Mouse (Mus musculus): ENCODE results near the gene Sod1.

Gene Sod1

DNA sequence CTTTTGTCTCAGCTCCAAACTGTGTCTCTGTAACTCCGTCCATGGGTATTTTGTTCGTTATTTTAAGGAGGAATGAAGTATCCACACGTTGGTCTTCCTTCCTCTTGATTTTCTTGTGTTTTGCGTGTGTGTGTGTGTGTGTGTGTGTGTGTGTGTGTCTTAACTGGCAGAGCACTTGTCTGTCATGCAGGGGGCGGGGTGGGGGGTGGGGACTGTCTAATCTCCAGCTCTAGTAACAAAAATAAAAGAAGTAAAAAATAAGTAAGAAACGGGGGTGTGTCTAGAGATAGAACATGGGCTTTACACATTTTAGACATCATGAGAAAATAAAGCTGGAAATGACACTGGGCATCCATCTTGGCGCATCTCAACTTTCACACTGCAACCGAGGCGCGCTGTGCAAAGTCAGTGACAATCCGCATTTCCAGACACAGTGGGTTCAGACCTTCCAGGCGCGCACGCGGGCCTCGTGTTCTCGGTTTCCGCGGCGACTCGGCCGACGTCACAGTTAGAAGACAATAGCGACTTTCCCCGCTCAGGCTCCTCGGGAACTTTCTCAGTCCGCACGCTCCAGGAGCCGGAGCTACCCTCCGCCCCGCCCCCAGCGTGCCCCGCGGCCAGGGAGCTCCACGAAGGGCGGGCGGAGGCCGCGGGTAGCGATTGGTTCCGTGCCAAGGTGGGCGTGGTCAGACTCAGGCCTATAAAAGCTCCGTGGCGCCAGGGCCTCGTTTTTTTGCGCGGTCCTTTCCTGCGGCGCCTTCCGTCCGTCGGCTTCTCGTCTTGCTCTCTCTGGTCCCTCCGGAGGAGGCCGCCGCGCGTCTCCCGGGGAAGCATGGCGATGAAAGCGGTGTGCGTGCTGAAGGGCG lies at the start of gene Sod1:
Sod1 (plus strand) TSS at position 729 of the 866 bp plus-strand sequence.
- DNase-seq (ENCODE audit: low spot score), result peak; percentile 99

DNA sequence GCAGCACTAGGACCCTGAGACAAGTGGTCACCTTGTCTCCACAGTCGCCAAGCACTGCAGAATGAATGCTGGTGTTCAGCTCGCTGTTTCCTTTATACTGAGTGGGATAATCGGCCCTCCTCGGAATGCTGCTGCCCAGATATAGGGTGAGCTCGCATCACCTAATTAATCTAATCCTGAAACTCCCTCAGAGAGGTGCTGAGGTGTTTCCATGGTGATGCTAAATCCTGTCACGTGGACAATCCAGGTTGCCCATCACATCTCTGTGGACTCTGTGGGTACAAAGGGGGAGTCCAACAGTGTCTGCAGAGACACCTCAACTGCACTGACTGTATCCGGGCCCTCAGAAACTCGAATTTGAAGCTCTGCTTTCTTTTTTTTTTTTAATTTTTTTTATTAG lies 49.1 kb upstream of the Sod1 start:
- DNase-seq (ENCODE audit: low spot score), result no peak

DNA sequence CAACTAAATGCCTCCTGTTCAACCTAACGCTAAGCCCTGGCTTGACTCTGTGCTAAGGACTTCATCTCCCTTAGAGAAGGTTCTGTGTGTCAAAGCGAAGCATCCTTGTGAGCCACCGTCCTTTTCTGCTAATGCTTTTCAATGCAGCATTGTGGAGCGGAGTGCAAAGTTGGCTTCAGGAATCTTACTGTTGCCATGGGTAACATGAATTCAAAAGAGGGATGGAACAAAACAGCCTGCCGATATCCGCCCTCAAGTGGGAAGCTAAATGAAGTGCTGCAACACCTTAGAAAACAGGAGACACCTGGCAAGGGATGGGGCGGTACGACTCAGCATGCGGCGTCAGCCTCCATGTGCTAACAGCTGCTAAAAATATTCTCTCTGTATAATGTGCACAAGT lies 44.1 kb upstream of the Sod1 start:
- DNase-seq (ENCODE audit: low spot score), result no peak

DNA sequence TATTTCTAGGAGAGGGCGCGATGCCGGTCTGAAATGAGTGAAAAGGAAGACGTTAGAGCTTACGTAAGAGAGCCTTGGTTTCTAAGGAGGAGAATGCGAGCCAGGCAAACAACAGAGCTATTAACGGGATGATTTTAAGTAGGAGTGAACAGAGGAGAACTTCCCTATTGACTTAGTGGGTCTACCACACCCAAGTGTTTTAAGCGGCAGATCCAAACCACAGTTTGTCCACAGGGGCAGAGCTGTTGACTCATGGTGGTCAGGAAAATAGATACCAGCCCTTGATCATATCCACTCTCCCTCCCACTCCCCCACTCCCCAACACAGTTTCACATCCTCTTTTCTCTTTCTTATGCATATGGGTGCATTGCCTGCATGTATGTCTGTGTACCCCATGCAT lies 43.1 kb upstream of the Sod1 start:
- DNase-seq (ENCODE audit: low spot score), result no peak

DNA sequence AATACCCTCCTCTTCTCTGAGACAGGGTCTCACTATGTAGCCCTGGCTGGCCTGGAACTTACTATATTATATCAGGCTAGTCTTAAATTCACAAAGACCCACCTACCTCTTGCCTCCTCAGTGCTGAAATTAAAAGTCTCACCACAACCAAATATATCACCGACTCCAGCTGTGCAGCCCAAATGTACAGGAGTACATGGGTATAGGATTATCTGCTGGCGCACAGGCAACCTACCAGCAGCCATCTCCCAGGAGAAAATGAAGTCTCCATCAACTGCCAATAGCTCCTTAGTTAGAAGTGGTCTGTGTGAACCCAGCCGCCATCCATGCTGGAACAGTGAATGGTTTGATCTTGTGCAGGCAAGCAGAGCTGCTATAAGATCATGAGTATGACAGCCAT lies 42.1 kb upstream of the Sod1 start:
- no peak for DNase-seq (ENCODE audit: low spot score)

DNA sequence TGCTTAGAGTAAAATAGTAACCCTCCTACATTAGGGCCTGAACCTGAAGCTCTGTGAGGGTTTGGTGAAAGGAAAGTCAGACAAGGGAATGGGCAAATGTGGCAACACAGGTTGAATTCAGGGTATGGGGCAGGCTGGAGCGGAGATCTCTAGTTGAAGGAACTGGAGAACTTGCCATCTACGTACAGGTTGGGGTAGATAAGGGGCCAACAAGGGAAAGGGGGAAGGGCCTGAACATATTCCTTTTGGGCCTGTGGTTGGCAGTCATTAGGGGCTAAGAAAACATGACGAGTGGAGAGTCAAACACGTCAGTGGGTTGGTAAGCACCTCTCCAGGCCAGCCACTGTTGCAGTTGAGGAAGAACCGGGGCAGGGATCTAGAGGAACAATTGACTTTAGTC lies 40.7 kb upstream of the Sod1 start:
- no peak for DNase-seq (ENCODE audit: low spot score)

DNA sequence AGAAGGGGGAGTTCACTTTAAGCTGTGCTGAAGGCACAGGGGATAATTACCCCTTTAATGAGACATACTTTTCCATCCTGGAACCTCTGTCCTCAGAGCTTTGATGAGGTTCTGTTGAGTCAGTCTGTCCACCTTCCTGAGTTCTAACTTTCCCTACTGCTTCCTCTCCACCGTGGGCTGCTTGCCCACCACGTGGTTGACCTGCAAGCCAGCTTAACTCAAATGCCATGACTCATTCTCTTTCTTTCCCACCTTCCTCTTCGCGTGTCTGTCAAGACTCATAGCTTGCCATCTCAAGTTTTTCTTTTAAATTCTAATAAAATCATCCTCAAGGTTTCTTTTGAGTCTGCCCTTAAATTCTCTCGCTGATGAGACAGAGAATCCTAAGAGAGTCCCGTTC lies 39.6 kb upstream of the Sod1 start:
- DNase-seq (ENCODE audit: low spot score), result no peak

DNA sequence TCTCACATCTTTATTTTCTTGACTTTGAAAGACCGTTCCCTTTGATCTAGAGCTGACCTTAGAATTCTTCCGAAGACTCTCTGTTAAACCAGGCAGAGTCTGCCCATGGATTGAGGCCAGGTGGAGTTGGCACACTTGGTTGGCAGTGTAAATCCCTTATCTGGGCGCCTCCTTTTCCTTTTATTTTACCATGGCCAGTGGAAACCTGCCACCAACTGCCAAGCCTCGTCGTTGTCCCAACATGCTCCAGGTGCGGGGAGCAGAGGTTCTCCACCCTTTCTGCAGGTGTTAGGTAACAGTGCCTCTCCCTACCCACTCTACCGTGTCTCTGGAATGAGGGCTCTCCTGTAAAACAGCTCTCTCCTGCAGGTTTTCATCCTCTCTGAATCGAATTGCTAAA lies 38.9 kb upstream of the Sod1 start:
- no peak for DNase-seq (ENCODE audit: low spot score)

DNA sequence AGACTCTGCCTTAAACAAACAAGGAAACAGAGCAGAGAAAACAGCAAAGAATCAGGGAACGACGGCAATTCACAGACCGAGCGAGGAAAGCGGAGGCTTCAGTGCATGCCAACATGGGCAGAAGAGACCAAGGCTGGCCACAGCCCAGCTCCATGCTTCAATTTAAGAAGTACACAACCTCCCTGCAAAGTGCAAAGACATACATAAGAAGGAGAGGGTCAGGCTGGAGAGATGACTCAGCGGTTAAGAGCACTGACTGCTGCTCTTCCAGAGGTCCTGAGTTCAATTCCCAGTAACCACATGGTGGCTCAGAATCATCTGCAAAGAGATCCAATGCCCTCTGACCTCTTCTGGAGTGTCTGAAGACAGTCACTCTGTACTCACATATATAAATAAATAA lies 36.4 kb upstream of the Sod1 start:
- no peak for DNase-seq (ENCODE audit: low spot score)

DNA sequence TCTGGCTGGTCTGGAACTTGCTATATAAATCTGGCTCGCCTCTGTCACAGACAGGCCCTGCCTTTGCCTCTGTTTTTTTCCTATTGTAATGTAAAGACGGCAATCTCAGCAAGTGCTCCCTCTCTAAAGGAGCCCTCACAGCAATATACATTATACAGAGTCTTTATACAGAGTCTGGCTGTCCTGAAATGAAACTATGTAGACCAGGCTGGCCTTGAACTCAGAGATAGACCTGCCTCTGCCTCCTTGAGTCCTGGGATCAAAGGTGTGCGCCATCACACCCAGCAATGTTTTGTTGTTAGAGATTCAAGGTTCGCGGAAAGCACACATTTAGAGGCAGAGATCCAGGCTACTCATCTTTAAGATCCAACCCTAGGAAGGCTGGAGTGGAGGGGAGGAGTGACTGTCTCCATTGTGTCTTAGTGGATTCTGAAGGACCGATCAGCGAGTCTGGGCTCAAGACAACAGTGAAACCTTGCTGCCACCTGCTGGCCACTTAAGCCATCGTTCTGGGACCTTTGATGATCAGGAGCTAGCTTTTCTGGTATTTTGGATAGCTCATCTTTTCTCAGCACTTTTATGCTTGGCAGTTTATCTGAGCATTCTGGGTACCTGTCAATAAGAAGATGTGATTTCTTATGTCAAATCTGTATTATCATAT lies 34.5 kb upstream of the Sod1 start:
- DNase-seq (ENCODE audit: low spot score), result peak; percentile 95

DNA sequence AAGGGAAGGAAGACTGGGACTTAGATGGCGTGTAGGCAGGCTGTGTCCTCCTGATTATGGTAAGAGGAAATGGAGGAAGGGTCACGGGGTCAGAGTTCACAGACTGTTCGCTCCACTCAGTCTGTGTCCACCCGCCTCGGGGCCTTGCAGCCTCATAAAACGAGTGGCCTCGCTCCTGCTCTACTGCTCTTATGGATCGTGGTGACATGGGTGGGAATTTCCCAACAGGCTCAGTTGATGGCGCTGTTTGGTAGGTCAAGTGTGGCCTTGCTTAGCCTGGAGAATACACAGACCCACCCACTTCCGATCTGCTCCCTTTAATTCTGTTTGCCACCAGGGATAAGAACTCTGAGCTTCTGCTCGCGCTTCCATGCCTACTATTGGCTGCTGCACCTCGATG lies 33.1 kb upstream of the Sod1 start:
- DNase-seq (ENCODE audit: low spot score), result peak; percentile 53

DNA sequence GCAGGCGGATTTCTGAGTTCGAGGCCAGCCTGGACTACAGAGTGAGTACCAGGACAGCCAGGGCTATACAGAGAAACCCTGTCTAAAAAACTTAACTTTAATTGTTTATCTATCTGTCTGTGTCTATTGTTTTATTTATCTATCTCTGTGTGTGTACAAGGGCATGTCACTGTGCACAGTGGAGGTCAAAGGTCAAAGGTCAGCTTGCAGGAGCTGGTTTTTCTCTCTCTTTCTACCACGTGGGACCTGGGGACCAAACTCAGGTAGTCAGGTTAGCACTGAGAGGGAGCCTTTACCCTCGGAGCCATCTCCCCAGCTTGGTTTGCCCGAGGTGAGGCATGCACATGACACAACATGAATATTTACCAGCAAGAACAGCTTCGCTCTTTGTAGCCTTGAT lies 29.3 kb upstream of the Sod1 start:
- DNase-seq (ENCODE audit: low spot score), result no peak

DNA sequence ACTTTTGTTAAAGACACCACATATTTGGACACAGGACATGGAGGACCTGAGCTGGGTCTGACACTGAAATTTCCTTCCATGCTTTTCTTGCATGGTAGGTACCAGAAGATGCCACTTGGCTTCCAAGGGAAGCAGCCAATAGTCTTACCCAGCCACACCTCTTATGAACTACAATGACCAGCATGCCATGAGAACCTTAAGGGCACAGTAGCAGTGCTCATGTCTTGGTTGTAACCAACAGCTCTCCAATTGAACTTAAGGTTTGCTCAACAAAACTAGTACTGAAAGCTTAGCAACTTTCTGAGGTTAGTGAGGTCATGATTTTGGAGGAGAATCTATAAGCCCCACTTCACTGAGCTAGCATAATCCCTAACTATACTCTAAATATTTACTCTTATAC lies 26.8 kb upstream of the Sod1 start:
- DNase-seq (ENCODE audit: low spot score), result no peak

DNA sequence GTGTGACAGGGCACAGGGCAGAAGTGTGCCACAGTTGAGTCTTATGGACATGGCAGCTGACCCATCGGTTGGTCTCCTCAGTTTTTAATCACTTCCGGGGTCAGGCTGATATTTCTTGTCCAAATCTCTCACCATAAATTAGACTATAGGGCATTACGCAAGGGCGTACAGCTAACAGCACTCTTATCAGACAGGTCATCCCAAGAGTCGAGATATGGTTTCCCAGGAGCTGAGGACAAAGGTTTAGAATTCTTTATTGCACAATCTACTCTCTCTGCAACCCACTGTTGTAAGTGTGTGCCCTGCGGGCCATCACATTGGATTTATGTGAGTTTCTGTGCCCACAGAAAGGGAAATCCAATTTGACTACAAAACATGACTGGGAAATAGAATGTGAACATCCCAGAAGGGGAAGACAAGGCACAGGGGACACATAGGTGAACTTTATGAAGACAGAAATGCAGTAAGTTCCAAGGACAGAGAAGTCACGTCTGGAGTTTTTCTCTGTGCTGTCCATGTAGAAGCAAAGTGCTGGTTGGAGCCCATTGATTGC lies 23.8 kb upstream of the Sod1 start:
- DNase-seq (ENCODE audit: low spot score), result no peak

DNA sequence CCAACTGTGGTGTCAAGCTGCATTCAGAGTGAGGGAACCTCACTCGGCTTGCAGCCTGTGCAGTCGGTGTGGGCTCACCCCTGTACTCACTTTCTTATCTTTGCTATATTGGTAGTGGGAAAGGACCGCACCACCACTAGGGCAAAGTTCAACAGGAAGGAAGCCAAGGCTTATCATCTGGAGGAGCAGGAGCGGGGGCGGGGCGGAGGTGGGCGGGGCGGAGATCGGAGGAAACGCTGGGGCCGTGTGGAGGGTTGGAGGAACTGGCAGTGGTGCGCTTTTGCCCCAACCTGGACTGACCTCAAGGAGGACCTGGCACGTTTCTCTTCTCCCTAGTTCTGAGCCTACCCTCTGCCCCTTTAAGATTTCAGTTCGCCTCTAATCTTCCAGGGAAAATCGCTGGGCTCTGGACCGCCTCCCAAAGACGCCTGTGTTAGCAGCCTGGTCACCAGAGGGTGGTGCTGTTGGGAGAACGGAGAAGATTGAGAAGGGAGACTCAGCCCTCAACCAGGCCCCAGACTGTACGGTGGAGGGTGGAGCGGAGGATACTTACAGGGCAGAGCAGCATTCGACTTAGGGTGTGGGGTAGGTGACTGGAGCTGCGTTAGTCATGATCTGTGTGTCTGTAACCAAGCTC lies 23.1 kb upstream of the Sod1 start:
- DNase-seq (ENCODE audit: low spot score), result peak; percentile 84

DNA sequence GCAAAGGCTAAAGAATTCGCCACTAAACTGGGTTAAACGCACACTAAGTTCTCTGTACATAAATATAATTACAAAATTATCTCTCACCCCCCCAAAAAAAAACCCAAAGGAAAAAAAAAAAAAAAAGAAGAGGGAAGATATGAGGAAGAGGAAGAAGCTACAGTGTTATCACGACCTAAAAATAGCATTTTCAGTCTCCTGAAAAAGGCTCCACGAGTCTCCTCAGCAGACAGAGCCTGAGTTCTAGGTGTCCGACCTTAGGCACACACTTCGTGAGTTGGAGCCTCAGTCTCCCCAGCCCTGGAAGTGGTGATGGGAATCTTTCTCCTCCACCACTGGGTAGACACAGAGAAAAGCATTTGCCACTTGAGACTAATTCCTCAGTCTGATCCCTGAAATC lies 21.9 kb upstream of the Sod1 start:
- DNase-seq (ENCODE audit: low spot score), result no peak

DNA sequence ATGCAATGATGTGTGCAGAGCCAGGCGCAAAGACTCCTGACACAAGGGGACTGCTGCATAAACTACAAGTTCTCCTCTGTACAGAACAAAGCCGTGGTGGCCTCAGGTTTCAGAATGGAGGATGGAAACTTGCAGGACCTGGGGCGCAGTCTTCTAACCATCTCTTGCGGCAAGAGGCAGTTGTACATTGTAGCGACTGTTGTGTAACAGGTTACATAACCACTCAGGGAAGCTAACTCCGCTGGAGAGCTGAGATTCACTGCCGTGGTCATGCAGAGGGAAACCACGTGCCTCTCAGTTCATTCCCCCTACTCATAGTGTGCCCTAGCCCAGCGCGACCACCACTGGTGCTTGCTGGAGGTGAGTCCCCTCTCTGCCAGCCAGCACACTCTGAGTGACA lies 21.4 kb upstream of the Sod1 start:
- DNase-seq (ENCODE audit: low spot score), result no peak

DNA sequence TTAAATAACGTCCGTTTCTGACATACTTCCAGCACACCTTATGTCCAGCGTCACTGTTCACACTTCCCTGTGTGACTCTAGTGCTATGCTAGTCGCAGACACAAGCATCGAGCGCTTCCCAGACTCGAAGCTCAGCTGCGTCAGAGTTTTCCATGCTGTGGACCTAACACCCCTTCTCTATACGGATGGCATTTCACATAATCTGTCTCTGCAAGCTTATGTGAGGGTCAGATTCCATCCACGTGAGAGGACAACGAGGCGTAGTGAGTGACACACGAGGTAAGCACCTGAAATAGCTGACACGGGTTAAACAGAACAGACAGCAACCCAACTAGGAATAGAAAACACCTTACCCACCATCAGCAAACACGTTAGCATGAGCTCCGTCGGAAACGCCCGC lies 18.4 kb upstream of the Sod1 start:
- no peak for DNase-seq (ENCODE audit: low spot score)

DNA sequence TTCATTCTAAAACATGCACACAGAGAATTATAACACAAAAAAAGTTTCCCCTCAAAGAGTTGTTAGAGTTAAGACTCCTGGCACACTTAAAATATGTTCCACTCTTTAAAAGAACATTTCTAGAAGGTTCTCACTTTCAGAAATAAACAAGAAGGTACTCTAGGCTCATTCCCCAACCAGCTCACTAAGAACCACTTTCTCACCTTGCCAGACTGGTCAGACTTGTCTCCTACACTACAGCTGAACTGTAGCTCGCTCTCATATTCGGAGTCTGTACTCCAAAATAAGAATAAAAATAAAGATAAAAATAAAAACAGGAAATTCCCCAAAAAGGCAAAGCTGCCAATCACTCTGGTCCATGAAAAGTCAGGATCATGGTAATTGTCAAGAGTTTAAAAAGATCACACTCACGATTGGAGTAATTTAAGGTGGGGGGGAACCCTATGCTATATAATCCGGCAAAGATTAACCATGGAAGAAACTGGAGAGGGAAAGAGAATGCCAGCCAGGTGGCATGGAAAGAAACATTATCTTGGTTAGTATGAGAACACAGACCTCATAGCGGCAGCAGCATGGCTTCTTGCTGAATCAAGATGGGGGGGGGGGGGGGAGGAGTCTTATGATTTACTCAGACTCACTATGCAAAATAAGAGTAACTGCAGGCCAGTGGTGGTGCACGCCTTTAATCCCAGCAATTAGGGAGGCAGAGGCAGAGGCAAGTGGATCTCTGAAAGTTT lies 17.2 kb upstream of the Sod1 start:
- DNase-seq (ENCODE audit: low spot score), result no peak

DNA sequence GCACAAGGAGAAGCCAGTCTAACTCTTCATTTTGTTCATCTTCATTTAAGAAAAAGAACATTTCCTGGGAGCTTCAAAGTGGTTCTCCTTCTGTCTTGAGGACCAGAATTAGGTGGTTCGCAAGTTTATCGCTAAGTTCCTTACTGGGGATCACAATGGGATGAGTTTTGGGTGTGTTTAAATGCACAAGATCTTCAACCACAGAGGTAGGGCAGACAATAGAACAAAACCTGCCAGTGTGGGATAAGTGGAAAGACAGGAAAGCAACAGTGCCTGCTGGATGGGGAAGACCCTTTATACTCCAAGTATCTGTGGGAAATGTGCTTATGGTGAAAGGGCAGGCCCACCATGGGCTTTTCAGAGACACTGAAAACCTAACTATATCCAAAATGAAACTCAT lies 15.7 kb upstream of the Sod1 start:
- no peak for DNase-seq (ENCODE audit: low spot score)

DNA sequence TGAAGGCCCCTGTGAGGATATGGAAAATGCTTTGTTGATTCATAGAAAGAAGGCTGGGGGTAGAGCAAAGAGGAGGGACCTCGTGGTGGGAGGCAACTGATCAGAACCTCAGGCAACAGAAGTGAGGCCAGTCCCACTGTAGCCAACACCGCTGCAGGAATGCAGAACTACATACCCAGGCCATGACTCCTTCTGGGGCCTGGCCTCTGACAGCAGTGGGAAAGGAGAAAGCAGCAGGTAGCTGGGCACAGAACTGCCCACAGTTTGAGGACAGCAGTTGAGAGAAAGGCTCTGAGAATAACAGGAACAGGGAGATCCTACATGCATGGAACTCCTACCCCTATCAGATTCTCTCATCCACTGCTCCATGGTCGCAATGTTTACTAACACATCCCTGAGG lies 11.6 kb upstream of the Sod1 start:
- no peak for DNase-seq (ENCODE audit: low spot score)

DNA sequence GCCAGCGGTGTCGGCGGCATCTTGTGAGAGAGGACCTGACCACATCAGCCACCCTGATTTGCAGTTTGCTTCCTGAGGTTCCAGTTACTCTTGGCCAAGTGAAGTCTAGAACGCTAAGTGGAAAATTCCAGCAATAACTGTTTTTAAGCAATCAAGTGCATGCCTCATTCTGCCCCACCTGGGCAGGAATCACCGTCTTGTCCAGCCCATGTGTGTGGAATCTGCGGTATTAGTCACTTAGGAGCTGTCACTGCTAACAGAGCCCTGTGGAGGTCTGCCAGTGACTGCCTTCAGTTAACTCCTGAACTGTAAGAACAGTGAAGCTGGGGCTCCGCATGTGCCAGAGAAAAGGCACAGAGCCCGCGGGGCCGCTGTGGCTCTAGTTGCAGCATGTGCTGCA lies 9.8 kb upstream of the Sod1 start:
- DNase-seq (ENCODE audit: low spot score), result no peak
